Mouse (Mus musculus) E14TG2a.4 (cell line): ENCODE results near the gene Galr3.

Source experiments
- H3K27me3 ChIP-seq: 2 replicates; pipeline ENCODE4 v1.6.1; 2014; ENCODE audit warnings: low read length, control low read depth; ENCODE audit not compliant: insufficient read depth
- H3K36me3 ChIP-seq: 2 replicates; pipeline ENCODE4 v1.6.1; 2014; ENCODE audit warnings: low read length, control low read depth; ENCODE audit not compliant: insufficient read depth
- H3K4me1 ChIP-seq: replicated peaks from 2 replicates; pipeline ENCODE4 v1.6.1; 2014; ENCODE audit warnings: low read depth, low read length, control low read depth
- H3K4me3 ChIP-seq: replicated peaks from 2 replicates; pipeline ENCODE4 v1.5.1; 2014; ENCODE audit warnings: mild to moderate bottlenecking, low read length
- H3K9me3 ChIP-seq: 2 replicates; pipeline ENCODE4 v1.6.1; 2014; ENCODE audit warnings: low read length, control low read depth
- CTCF ChIP-seq: conservative IDR thresholded peaks from 2 replicates; pipeline ENCODE4 v1.5.1; 2014; ENCODE audit warnings: low read length
- NANOG ChIP-seq: IDR thresholded peaks from 2 replicates; pipeline ENCODE4 v1.6.1; 2014; ENCODE audit warnings: borderline replicate concordance, low read length, mixed read lengths
- POU5F1 ChIP-seq: IDR thresholded peaks from 2 replicates; pipeline ENCODE4 v1.6.1; 2014; ENCODE audit warnings: low read length, borderline replicate concordance

Gene Galr3

GRCm38 (mm10) chr15:79018191-79018590 is 23.5 kb upstream of the Galr3 start:
- Histone ChIP-seq H3K4me1 (peaks cover 26% of the 10 kb centered on the region), H3K9me3 (no peaks in the 10 kb centered on the region), H3K27me3 (peaks cover 11% of the 10 kb centered on the region), H3K36me3 (no peaks in the 10 kb centered on the region), H3K4me3 (no peak overlapping the region)
- no peak for TF ChIP-seq NANOG
- no peak for TF ChIP-seq POU5F1
- TF ChIP-seq CTCF, result no peak

GRCm38 (mm10) chr15:79018886-79019285 is 22.8 kb upstream of the Galr3 start:
- TF ChIP-seq CTCF (peak; percentile 39), POU5F1 (no peak)
- H3K9me3 ChIP-seq, result no peaks in the 10 kb centered on the region
- no peaks in the 10 kb centered on the region for H3K36me3 ChIP-seq
- H3K4me1 ChIP-seq, result peaks cover 21% of the 10 kb centered on the region
- no peak overlapping the region for H3K4me3 ChIP-seq
- H3K27me3 ChIP-seq, result peaks cover 16% of the 10 kb centered on the region

GRCm38 (mm10) chr15:79022671-79023230 is 18.9 kb upstream of the Galr3 start:
- peaks cover 45% of the 10 kb centered on the region for H3K4me1 ChIP-seq
- H3K36me3 ChIP-seq, result no peaks in the 10 kb centered on the region
- no peaks in the 10 kb centered on the region for H3K9me3 ChIP-seq
- 0 out of 2 replicates have a peak overlapping the region, but pooled peaks have one; percentile 32 for H3K4me3 ChIP-seq
- TF ChIP-seq POU5F1 (no peak), NANOG (no peak), CTCF (no peak)
- peaks cover 52% of the 10 kb centered on the region for H3K27me3 ChIP-seq

GRCm38 (mm10) chr15:79023366-79023765 is 18.3 kb upstream of the Galr3 start:
- Histone ChIP-seq H3K36me3 (no peaks in the 10 kb centered on the region), H3K9me3 (no peaks in the 10 kb centered on the region), H3K27me3 (peaks cover 54% of the 10 kb centered on the region), H3K4me3 (no peak overlapping the region), H3K4me1 (peaks cover 46% of the 10 kb centered on the region)
- TF ChIP-seq NANOG (no peak), POU5F1 (no peak), CTCF (no peak)

GRCm38 (mm10) chr15:79025687-79026308 is 15.9 kb upstream of the Galr3 start:
- TF ChIP-seq NANOG (no peak), POU5F1 (no peak), CTCF (no peak)
- Histone ChIP-seq H3K27me3 (peaks cover 72% of the 10 kb centered on the region), H3K36me3 (no peaks in the 10 kb centered on the region), H3K9me3 (no peaks in the 10 kb centered on the region), H3K4me3 (no peak overlapping the region), H3K4me1 (peaks cover 58% of the 10 kb centered on the region)

GRCm38 (mm10) chr15:79026511-79027290 is 15.0 kb upstream of the Galr3 start:
- Histone ChIP-seq H3K4me3 (peak overlapping the region; percentile 80), H3K27me3 (peaks cover 72% of the 10 kb centered on the region), H3K9me3 (no peaks in the 10 kb centered on the region), H3K36me3 (no peaks in the 10 kb centered on the region), H3K4me1 (peaks cover 67% of the 10 kb centered on the region)
- TF ChIP-seq POU5F1 (no peak), NANOG (no peak), CTCF (no peak)

- peaks cover 68% of the 10 kb centered on the region for H3K27me3 ChIP-seq
- H3K4me1 ChIP-seq, result peaks cover 62% of the 10 kb centered on the region
- no peaks in the 10 kb centered on the region for H3K9me3 ChIP-seq
- H3K36me3 ChIP-seq, result no peaks in the 10 kb centered on the region; the same call in 1 of the 2 replicates
- TF ChIP-seq POU5F1 (no peak), CTCF (no peak), NANOG (no peak)
- peak overlapping the region; percentile 80 for H3K4me3 ChIP-seq
Measured at GRCm38 (mm10) chr15:79027291-79028205, 14.1 kb upstream of the Galr3 start.

GRCm38 (mm10) chr15:79028237-79028738 is 13.4 kb upstream of the Galr3 start, which contains the start of gene H1f0:
Gene H1f0, plus strand, starts transcription at chr15:79028450.
- no peak for TF ChIP-seq NANOG
- TF ChIP-seq CTCF, result no peak
- no peak for TF ChIP-seq POU5F1
- Histone ChIP-seq H3K4me1 (peaks cover 57% of the 10 kb centered on the region), H3K9me3 (no peaks in the 10 kb centered on the region), H3K4me3 (peak within 1 kb of the TSS; percentile 80), H3K36me3 (no peaks in the 10 kb centered on the region; the same call in 1 of the 2 replicates), H3K27me3 (peaks cover 62% of the 10 kb centered on the region)
